Comparison of ENCODE assay signal across 29 mouse cellular contexts in genomic region chr14:99981209-99981608, GRCm38 (mm10).
A peak's percentile ranks its signal among the peaks of the same experiment; 100 is the strongest.
DNase-seq lines count a peak whose midpoint lies in the region; ATAC-seq and TF ChIP-seq lines count a peak whose summit lies in the region.
"Had no signal": no experiment of that assay in that cellular context is flagged by ENCODE, and none has a peak within 500 bp of the region (broad histone marks: within the 10 kb centered on the region; RNA-seq: fewer than 3 reads in every experiment).

No protein-coding gene starts in this region.

- no peak for TF ChIP-seq CTCF in liver, adult 2 months (IDR thresholded peaks at IDR 0.05; ENCODE audit: low read depth, low read length)
- TF ChIP-seq CTCF in lung, postnatal 0 days (IDR thresholded peaks at IDR 0.05): no peak

- DNase-seq in liver, adult 2 months (ENCODE audit: extremely low read depth, low read depth, low spot score): peak; percentile 21
- DNase-seq in liver (no peak), NIH3T3 (ENCODE audit: low read depth) (peak; percentile 16)
- peak; percentile 64 for DNase-seq in lung, postnatal 0 days (ENCODE audit: low spot score)
- no peak for DNase-seq in lung, postnatal 14 days
- no peak for DNase-seq in frontal cortex, adult 2 months (ENCODE audit: extremely low spot score in 1 of 2, low spot score in 1 of 2)
- DNase-seq in heart, adult 9 months (ENCODE audit: low spot score in 2 of 2): no peak
- DNase-seq: adrenal gland, postnatal 10 days; adrenal gland, postnatal 36 days; B cell, adult 2 months; cerebellum, adult 18-20 months; cerebellum, adult 9-10 months; cerebellum, postnatal 14 days; gastrocnemius, adult 2 months; gastrocnemius, postnatal 14 days; heart, adult 11 months; heart, postnatal 36 days had no signal

- H3K79me2 ChIP-seq in liver, adult 2 months (ENCODE audit: control insufficient read depth, insufficient read depth, low read length): peaks cover 2% of the 10 kb centered on the region; the same call in 1 of the 2 replicates
- no peaks in the 10 kb centered on the region for H3K79me2 ChIP-seq in myocyte (ENCODE audit: control insufficient read depth, insufficient read depth)

- H3ac ChIP-seq in myocyte (ENCODE audit: control insufficient read depth, insufficient read length): no peak overlapping the region

- no peak overlapping the region for H3K27ac ChIP-seq in liver, adult 2 months (replicated peaks; ENCODE audit: insufficient read depth, low read depth, low read length)
- H3K27ac ChIP-seq in lung, postnatal 0 days (ENCODE audit: low read length): peak overlapping the region; percentile 7; the same call in 1 of the 2 replicates
- H3K27ac ChIP-seq: forebrain, embryonic 10.5 days; forebrain, embryonic 13.5 days; gastrocnemius, adult 2 months; heart, embryonic 15.5 days; hindbrain, embryonic 10.5 days; hindbrain, embryonic 14.5 days; hindbrain, postnatal 0 days had no signal

- ATAC-seq in lung, postnatal 0 days: peak; percentile 85
- ATAC-seq: forebrain, embryonic 16.5 days; hindbrain, postnatal 0 days; Patski had no signal

- no peaks in the 10 kb centered on the region for H3K4me1 ChIP-seq in liver, adult 2 months (ENCODE audit: control insufficient read depth, insufficient read depth, low read length)
- H3K4me1 ChIP-seq in lung, postnatal 0 days (ENCODE audit: insufficient read depth, low read depth, low read length): no peaks in the 10 kb centered on the region
- H3K4me1 ChIP-seq: forebrain, embryonic 10.5 days; heart, embryonic 12.5 days; heart, embryonic 15.5 days; hindbrain, embryonic 10.5 days had no signal

- 56% methylated on average over 3 of the region's 3 CpGs for WGBS in liver, adult 2 months
- 48% methylated on average over 3 of the region's 3 CpGs for WGBS in lung, postnatal 0 days

- no peaks in the 10 kb centered on the region for H3K27me3 ChIP-seq in liver, adult 2 months (ENCODE audit: control insufficient read depth, insufficient read depth, low read length)
- H3K27me3 ChIP-seq in lung, postnatal 0 days (replicated peaks; ENCODE audit: insufficient read depth, low read length): no peaks in the 10 kb centered on the region
- H3K27me3 ChIP-seq in myocyte (ENCODE audit: control insufficient read depth, insufficient read depth, insufficient read length): no peaks in the 10 kb centered on the region
- H3K27me3 ChIP-seq: CH12.LX; forebrain, embryonic 13.5 days; heart, embryonic 12.5 days; heart, embryonic 15.5 days had no signal

- H3K4me3 ChIP-seq in liver, adult 2 months (ENCODE audit: insufficient read depth, low read depth, low read length): no peak overlapping the region
- no peak overlapping the region for H3K4me3 ChIP-seq in lung, postnatal 0 days (ENCODE audit: low read depth, low read length)
- H3K4me3 ChIP-seq in myocyte: no peak overlapping the region
- H3K4me3 ChIP-seq: forebrain, embryonic 10.5 days; forebrain, embryonic 13.5 days; gastrocnemius, adult 2 months; heart, embryonic 12.5 days; heart, embryonic 15.5 days; hindbrain, embryonic 10.5 days had no signal

- no peak for TF ChIP-seq EP300 in lung, postnatal 0 days (IDR thresholded peaks at IDR 0.05)

- no peak overlapping the region for H3K9ac ChIP-seq in liver, adult 2 months (ENCODE audit: low read depth, low read length)
- no peak overlapping the region for H3K9ac ChIP-seq in lung, postnatal 0 days (replicated peaks; ENCODE audit: low read depth)
- H3K9ac ChIP-seq: forebrain, embryonic 13.5 days; heart, embryonic 12.5 days; heart, embryonic 15.5 days; hindbrain, embryonic 14.5 days had no signal

- no peaks in the 10 kb centered on the region for H3K9me3 ChIP-seq in lung, postnatal 0 days (ENCODE audit: low read length)
- H3K9me3 ChIP-seq: forebrain, embryonic 10.5 days; forebrain, embryonic 13.5 days; heart, embryonic 15.5 days; hindbrain, embryonic 10.5 days had no signal

- H3K36me3 ChIP-seq in liver, adult 2 months (ENCODE audit: control insufficient read depth, insufficient read depth, low read length): no peaks in the 10 kb centered on the region
- no peaks in the 10 kb centered on the region for H3K36me3 ChIP-seq in lung, postnatal 0 days (ENCODE audit: insufficient read depth, low read length)
- H3K36me3 ChIP-seq in myocyte (ENCODE audit: control insufficient read depth, insufficient read depth): no peaks in the 10 kb centered on the region
- H3K36me3 ChIP-seq: forebrain, embryonic 10.5 days; G1E; heart, embryonic 12.5 days; heart, embryonic 15.5 days; hindbrain, embryonic 10.5 days had no signal

- no peak for TF ChIP-seq POLR2A in liver, adult 2 months (IDR thresholded peaks at IDR 0.05; ENCODE audit: extremely low read depth, insufficient read depth, low read length)
- TF ChIP-seq POLR2A in myocyte (IDR thresholded peaks at IDR 0.05; ENCODE audit: insufficient read length, low read depth): no peak

- H3K4me2 ChIP-seq in lung, postnatal 0 days (replicated peaks; ENCODE audit: low read depth, low read length): no peak overlapping the region
- peak overlapping the region; percentile 41 for H3K4me2 ChIP-seq in myocyte (ENCODE audit: low read depth)
- H3K4me2 ChIP-seq: forebrain, embryonic 13.5 days; heart, embryonic 12.5 days; heart, embryonic 15.5 days; hindbrain, embryonic 14.5 days had no signal

TF ChIP-seq in myocyte, 11 proteins besides CTCF, POLR2A, EP300 and RAD21:
- TF ChIP-seq E2F4 (IDR thresholded peaks at IDR 0.05; ENCODE audit: insufficient read depth): no peak
- TF ChIP-seq MAX (IDR thresholded peaks at IDR 0.05; ENCODE audit: low read depth): no peak
- TF ChIP-seq MYOD1 (IDR thresholded peaks at IDR 0.05; ENCODE audit: control insufficient read depth in 1 of 3, insufficient read length in 2 of 3, low read depth in 2 of 3): no peak
- no peak for TF ChIP-seq MYOG (IDR thresholded peaks at IDR 0.05; ENCODE audit: control insufficient read depth in 1 of 3, insufficient read depth in 1 of 3, insufficient read length in 2 of 3, low read depth in 2 of 3)
- TF ChIP-seq TCF12 (IDR thresholded peaks at IDR 0.05; ENCODE audit: insufficient read depth, poor library complexity, severe bottlenecking): no peak
- TF ChIP-seq TCF3 (IDR thresholded peaks at IDR 0.05; ENCODE audit: insufficient read length, low read depth): no peak
- TF ChIP-seq USF1 (IDR thresholded peaks at IDR 0.05; ENCODE audit: low read depth): no peak
- TF ChIP-seq REST (IDR thresholded peaks at IDR 0.05; ENCODE audit: insufficient read depth, insufficient read length): no peak
- TF ChIP-seq CEBPB (IDR thresholded peaks at IDR 0.05; ENCODE audit: insufficient read depth, poor library complexity, severe bottlenecking): no peak
- TF ChIP-seq POLR2AphosphoS2 (IDR thresholded peaks at IDR 0.05; ENCODE audit: insufficient read length, low read depth): no peak
- TF ChIP-seq SRF (IDR thresholded peaks at IDR 0.05; ENCODE audit: control insufficient read depth, insufficient read length, low read depth): no peak

Comparison
In these comparisons a context has a peak if more than half of its experiments do, and no peak if none do; other contexts are left out.
1. DNase-seq: peak in liver, adult 2 months (single experiment), lung, postnatal 0 days (single experiment) and NIH3T3 (single experiment); none in liver (single experiment), lung, postnatal 14 days (single experiment), frontal cortex, adult 2 months (0 of 2) and heart, adult 9 months (0 of 2).